Mouse (Mus musculus): ENCODE measurements around the gene Ppard. TPM values are rescaled to one million over a fixed set of nuclear protein-coding genes. Genes with fewer than 3 reads are reported as not detected.

Ppard gene
- total RNA-seq, 2 experiments from 2014 or later, result 29.2 to 29.5 TPM

DNA sequence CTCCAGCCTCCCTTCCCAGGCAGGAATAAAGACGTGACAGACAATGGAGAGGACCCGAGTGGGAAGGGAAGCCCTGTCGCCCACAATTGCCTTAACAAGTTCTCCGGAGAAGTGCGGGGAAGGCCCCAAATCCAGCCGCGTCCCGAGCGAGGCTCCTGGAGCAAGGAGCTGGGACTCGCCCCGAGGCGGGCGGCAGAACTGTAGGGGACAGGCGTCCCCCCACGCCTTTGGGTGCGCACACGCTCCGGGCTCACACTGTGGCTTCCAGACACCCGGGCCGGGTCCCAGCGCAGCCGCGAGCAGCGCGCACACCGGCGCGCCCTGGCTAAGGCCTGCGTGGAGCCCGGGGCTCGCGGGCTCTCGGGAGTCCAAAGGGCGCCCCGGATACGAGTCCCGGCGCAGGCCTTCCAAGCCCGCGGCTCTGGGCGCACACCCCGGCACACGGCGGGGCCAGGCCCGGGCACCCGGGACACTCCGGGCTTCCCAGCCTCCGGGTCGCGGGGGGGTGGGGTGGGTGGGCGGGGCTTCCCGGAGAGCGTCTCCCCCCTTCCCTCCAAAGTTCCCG, 117.5 kb downstream of the Ppard start:
- intact Hi-C loops (cut with DNase I; ENCODE audit: low total_unique reads), result no loop called here
- peak; percentile 56 for DNase-seq

- intact Hi-C loops (cut with DNase I; ENCODE audit: low total_unique reads), result no loop called here
- DNase-seq, result peak; percentile 87
These were observed 118.2 kb downstream of the Ppard start, which contains the start of gene Tead3 for GRCm38 (mm10) chr17:28350466-28351352. Tead3 (minus strand) TSS chr17:28350817.

Other genes starting within 250 kb of the Ppard start
- gene Tcp11, start 152.1 kb upstream of the Ppard start, total RNA-seq (2021), result not detected
- under 1 TPM; 0.20 to 0.62 TPM for gene Scube3, start 90.6 kb upstream of the Ppard start, total RNA-seq (2021)
- gene Zfp523, start 55.6 kb upstream of the Ppard start, total RNA-seq (2021), result 10 to 100 TPM; 14.4 to 16.2 TPM
- gene Def6, start 24.9 kb upstream of the Ppard start, total RNA-seq (2021), result 1 to 10 TPM; 2.2 to 2.7 TPM
- 10 to 100 TPM; 10.2 to 10.4 TPM for gene Fance, start 80.8 kb downstream of the Ppard start, total RNA-seq (2021)
- gene Rpl10a, start 95.8 kb downstream of the Ppard start, total RNA-seq (2021), result 100 to 1,000 TPM; 541 to 620 TPM
- 10 to 100 TPM in 1 of 2 experiments, 1 to 10 TPM in 1; 9.3 to 11.5 TPM for gene Tead3, start 118.1 kb downstream of the Ppard start, total RNA-seq (2021)
- not detected for gene Tulp1, start 132.5 kb downstream of the Ppard start, total RNA-seq (2021)

All from gastrocnemius, postnatal 14 days (tissue).